8 mouse cellular contexts compared by ENCODE assay signal in genomic region chr17:25843636-25844395, GRCm38 (mm10). TPM values are rescaled to one million over a fixed set of nuclear protein-coding genes. Genes with fewer than 3 reads are reported as not detected.
DNase-seq lines count a peak whose midpoint lies in the region; ATAC-seq and TF ChIP-seq lines count a peak whose summit lies in the region.

No protein-coding gene starts in this region.

- H3K4me3 ChIP-seq in heart, embryonic 13.5 days = peak overlapping the region; percentile 84
- H3K4me3 ChIP-seq in G1E (ENCODE audit: low read depth, low read length) = peak overlapping the region; percentile 87
- H3K4me3 ChIP-seq in erythroblast, embryonic 14.5 days (replicated peaks) = peak overlapping the region; percentile 80
- peak overlapping the region; percentile 79 for H3K4me3 ChIP-seq in midbrain, postnatal 0 days (ENCODE audit: low read depth, low read length)

- peak overlapping the region; percentile 95 for H3K9ac ChIP-seq in heart, embryonic 13.5 days
- H3K9ac ChIP-seq in midbrain, postnatal 0 days (replicated peaks; ENCODE audit: low read length, poor library complexity, severe bottlenecking) = peak overlapping the region; percentile 73

- peak; percentile 23; the same call in 1 of the 2 replicates for ATAC-seq in heart, embryonic 13.5 days (ENCODE audit: extremely low read depth, insufficient number of reproducible peaks, low FRiP score, low TSS enrichment)
- no peak for ATAC-seq in G1E (ENCODE audit: extremely low read depth, insufficient number of reproducible peaks, low FRiP score, poor library complexity, severe bottlenecking)
- ATAC-seq in midbrain, postnatal 0 days (ENCODE audit: low FRiP score) = peak; percentile 14
- no peak for ATAC-seq in monocyte, adult 5-6 weeks (replicated peaks; ENCODE audit: insufficient number of reproducible peaks, low FRiP score, low TSS enrichment, poor library complexity, severe bottlenecking)

- H3K4me1 ChIP-seq in heart, embryonic 13.5 days = peaks cover 22% of the 10 kb centered on the region
- peaks cover 67% of the 10 kb centered on the region for H3K4me1 ChIP-seq in G1E (ENCODE audit: insufficient read depth, low read depth, low read length)
- peaks cover 58% of the 10 kb centered on the region for H3K4me1 ChIP-seq in erythroblast, embryonic 14.5 days (ENCODE audit: control insufficient read depth)
- H3K4me1 ChIP-seq in midbrain, postnatal 0 days (ENCODE audit: insufficient read depth, low read length) = peaks cover 9% of the 10 kb centered on the region

- intact Hi-C loops in heart, postnatal 10 days (cut with DNase I) = no loop called here

- no peaks in the 10 kb centered on the region for H3K9me3 ChIP-seq in heart, embryonic 13.5 days
- H3K9me3 ChIP-seq in G1E (replicated peaks) = no peaks in the 10 kb centered on the region
- H3K9me3 ChIP-seq in erythroblast, embryonic 14.5 days (ENCODE audit: control insufficient read depth, low read length) = no peaks in the 10 kb centered on the region
- no peaks in the 10 kb centered on the region for H3K9me3 ChIP-seq in midbrain, postnatal 0 days (ENCODE audit: low read length)

- TF ChIP-seq CTCF in G1E (IDR thresholded peaks at IDR 0.05; ENCODE audit: low read depth, low read length) = no peak
- 0 out of 2 replicates have a peak, but pooled peaks have one; percentile 5 for TF ChIP-seq CTCF in midbrain, postnatal 0 days (IDR thresholded peaks at IDR 0.05)

- no peaks in the 10 kb centered on the region for H3K27me3 ChIP-seq in heart, embryonic 13.5 days (replicated peaks)
- H3K27me3 ChIP-seq in G1E (ENCODE audit: insufficient read depth, low read length) = peaks cover 21% of the 10 kb centered on the region
- H3K27me3 ChIP-seq in erythroblast, embryonic 14.5 days (ENCODE audit: control insufficient read depth) = no peaks in the 10 kb centered on the region
- no peaks in the 10 kb centered on the region for H3K27me3 ChIP-seq in midbrain, postnatal 0 days (ENCODE audit: insufficient read depth, low read length)

- DNase-seq in heart, postnatal 10 days = no peak
- DNase-seq in G1E (ENCODE audit: low spot score) = no peak
- DNase-seq in kidney, postnatal 10 days = peak; percentile 21
- no peak for DNase-seq in midbrain, postnatal 0 days (ENCODE audit: low spot score)
- no peak for DNase-seq in retina, embryonic 14.5 days (ENCODE audit: low spot score)

- 1% methylated on average over 32 of the region's 38 CpGs for WGBS in heart, embryonic 13.5 days
- 2% methylated on average over 34 of the region's 38 CpGs for WGBS in midbrain, postnatal 0 days

- H3K4me2 ChIP-seq in heart, embryonic 13.5 days = peak overlapping the region; percentile 88
- peak overlapping the region; percentile 64 for H3K4me2 ChIP-seq in midbrain, postnatal 0 days (ENCODE audit: low read depth, low read length, poor library complexity, severe bottlenecking)

- peaks cover 72% of the 10 kb centered on the region for H3K36me3 ChIP-seq in heart, embryonic 13.5 days
- H3K36me3 ChIP-seq in G1E (replicated peaks) = peaks cover 87% of the 10 kb centered on the region
- H3K36me3 ChIP-seq in erythroblast, embryonic 14.5 days (ENCODE audit: control insufficient read depth) = peaks cover 87% of the 10 kb centered on the region
- peaks cover 47% of the 10 kb centered on the region for H3K36me3 ChIP-seq in midbrain, postnatal 0 days (ENCODE audit: insufficient read depth, low read length)

- peak overlapping the region; percentile 88 for H3K27ac ChIP-seq in heart, embryonic 13.5 days (replicated peaks)
- peak overlapping the region; percentile 80 for H3K27ac ChIP-seq in midbrain, postnatal 0 days (ENCODE audit: low read depth, low read length)

RNA-seq across cellular contexts. Expression of gene Rhot2, which starts 0.8 kb away (rescaled TPM):
- polyA plus RNA-seq in heart, embryonic 13.5 days (2015; fragmentation: Nextera tagmentation; extraction: Ambion mirVana) = 18.3 and 22.1 TPM in 2 replicates
- 10 to 100 TPM; 80.4 to 86.5 TPM for total RNA-seq in heart, postnatal 10 days (2021)
- total RNA-seq in G1E (2014; fragmentation: Nextera tagmentation) = 31.2 and 41.2 TPM in 2 replicates
- 17.7 and 20.0 TPM in 2 replicates for total RNA-seq in G1E (2017)
- 142 and 151 TPM in 2 replicates for polyA plus RNA-seq in G1E (2012)
- 17.7 and 19.8 TPM in 2 replicates for polyA plus RNA-seq in erythroblast, embryonic 14.5 days (2012)
- total RNA-seq in midbrain, postnatal 0 days (2014; rRNA removed) = 49.2 and 70.1 TPM in 2 replicates
- polyA plus RNA-seq in midbrain, postnatal 0 days (2015; fragmentation: Nextera tagmentation; extraction: Ambion mirVana) = 15.4 and 16.2 TPM in 2 replicates
- 17.6 to 38.7 TPM (median 34.3 TPM) in 3 replicates for total RNA-seq in monocyte, adult 5-6 weeks (2017)

RNA-seq across cellular contexts. Expression of gene Gm20683, which starts 2.3 kb away (rescaled TPM):
- 2.3 and 2.4 TPM in 2 replicates for polyA plus RNA-seq in heart, embryonic 13.5 days (2015; fragmentation: Nextera tagmentation; extraction: Ambion mirVana)
- 1 to 10 TPM; 4.2 to 4.7 TPM for total RNA-seq in heart, postnatal 10 days (2021)
- total RNA-seq in G1E (2014; fragmentation: Nextera tagmentation) = 1.1 and 2.9 TPM in 2 replicates
- total RNA-seq in G1E (2017) = 3.0 and 3.1 TPM in 2 replicates
- polyA plus RNA-seq in G1E (2012) = 9.7 and 12.4 TPM in 2 replicates
- 0.68 and 1.1 TPM in 2 replicates for polyA plus RNA-seq in erythroblast, embryonic 14.5 days (2012)
- 25.8 and 34.3 TPM in 2 replicates for total RNA-seq in midbrain, postnatal 0 days (2014; rRNA removed)
- 11.9 and 14.2 TPM in 2 replicates for polyA plus RNA-seq in midbrain, postnatal 0 days (2015; fragmentation: Nextera tagmentation; extraction: Ambion mirVana)
- total RNA-seq in monocyte, adult 5-6 weeks (2017) = 0.43 to 2.9 TPM (median 2.1 TPM) in 3 replicates

RNA-seq across cellular contexts. Expression of gene Rhbdl1, which starts 6.7 kb away (rescaled TPM):
- 0.45 and 0.98 TPM in 2 replicates for polyA plus RNA-seq in heart, embryonic 13.5 days (2015; fragmentation: Nextera tagmentation; extraction: Ambion mirVana)
- 1 to 10 TPM; 2.2 to 2.6 TPM for total RNA-seq in heart, postnatal 10 days (2021)
- total RNA-seq in G1E (2014; fragmentation: Nextera tagmentation) (4.8 and 5.5 TPM in 2 replicates), G1E (2017) (0.87 and 1.4 TPM in 2 replicates)
- polyA plus RNA-seq in G1E (2012) = 2.7 and 3.1 TPM in 2 replicates
- polyA plus RNA-seq in erythroblast, embryonic 14.5 days (2012) = 0.22 and 0.54 TPM in 2 replicates
- 95.2 and 168 TPM in 2 replicates for total RNA-seq in midbrain, postnatal 0 days (2014; rRNA removed)
- polyA plus RNA-seq in midbrain, postnatal 0 days (2015; fragmentation: Nextera tagmentation; extraction: Ambion mirVana) = 97.0 and 110 TPM in 2 replicates
- total RNA-seq in monocyte, adult 5-6 weeks (2017) = 1.8 TPM in 1 of 3 replicates, not detected in the others

RNA-seq across cellular contexts. Expression of gene Stub1, which starts 10.6 kb away (rescaled TPM):
- 287 and 324 TPM in 2 replicates for polyA plus RNA-seq in heart, embryonic 13.5 days (2015; fragmentation: Nextera tagmentation; extraction: Ambion mirVana)
- total RNA-seq in heart, postnatal 10 days (2021) = 100 to 1,000 TPM; 123 to 132 TPM
- 29.1 and 30.1 TPM in 2 replicates for total RNA-seq in G1E (2014; fragmentation: Nextera tagmentation)
- 90.8 and 97.3 TPM in 2 replicates for total RNA-seq in G1E (2017)
- 70.9 and 81.7 TPM in 2 replicates for polyA plus RNA-seq in G1E (2012)
- 10.1 and 10.6 TPM in 2 replicates for polyA plus RNA-seq in erythroblast, embryonic 14.5 days (2012)
- 237 and 248 TPM in 2 replicates for total RNA-seq in midbrain, postnatal 0 days (2014; rRNA removed)
- polyA plus RNA-seq in midbrain, postnatal 0 days (2015; fragmentation: Nextera tagmentation; extraction: Ambion mirVana) = 374 and 397 TPM in 2 replicates
- total RNA-seq in monocyte, adult 5-6 weeks (2017) = 74.5 to 81.4 TPM (median 75.3 TPM) in 3 replicates

RNA-seq across cellular contexts. Expression of gene Jmjd8, which starts 15.1 kb away (rescaled TPM):
- 36.7 and 37.4 TPM in 2 replicates for polyA plus RNA-seq in heart, embryonic 13.5 days (2015; fragmentation: Nextera tagmentation; extraction: Ambion mirVana)
- total RNA-seq in heart, postnatal 10 days (2021) = 10 to 100 TPM; 33.7 to 34.5 TPM
- total RNA-seq in G1E (2014; fragmentation: Nextera tagmentation) (0.90 and 1.9 TPM in 2 replicates), G1E (2017) (1.9 and 2.0 TPM in 2 replicates)
- polyA plus RNA-seq in G1E (2012) = 0.08 and 0.11 TPM in 2 replicates
- 0.31 and 0.65 TPM in 2 replicates for polyA plus RNA-seq in erythroblast, embryonic 14.5 days (2012)
- total RNA-seq in midbrain, postnatal 0 days (2014; rRNA removed) = 39.1 and 46.2 TPM in 2 replicates
- polyA plus RNA-seq in midbrain, postnatal 0 days (2015; fragmentation: Nextera tagmentation; extraction: Ambion mirVana) = 43.8 and 45.9 TPM in 2 replicates
- total RNA-seq in monocyte, adult 5-6 weeks (2017) = 7.9 to 20.3 TPM (median 11.0 TPM) in 3 replicates

Comparison
In these comparisons a context has a peak if more than half of its experiments do, and no peak if none do; other contexts are left out.
1. ATAC-seq: peak in heart, embryonic 13.5 days (single experiment) and midbrain, postnatal 0 days (single experiment); none in G1E (single experiment) and monocyte, adult 5-6 weeks (single experiment).
2. RNA of gene Rhbdl1, which starts 6.7 kb away (total RNA-seq): 95.2 to 168 TPM in midbrain, postnatal 0 days; 0.87 to 5.5 TPM in G1E, 2.2 to 2.6 TPM in heart, postnatal 10 days and 1.8 TPM in monocyte, adult 5-6 weeks; every median in the first group is over 10 times any median in the second.
3. Peak in every context shown above with its lines, with median percentiles within 50 percentile points of each other: H3K4me3 ChIP-seq.